Mouse (Mus musculus) intestine, embryonic 16.5 days (tissue): Measurements from ENCODE around the gene Nutm1. TPM values are rescaled to one million over a fixed set of nuclear protein-coding genes. Genes with fewer than 3 reads are reported as not detected.
"Not testable (repeated sequence)": the region's sequence is repeated elsewhere in the genome, so short reads cannot be mapped to it uniquely, and the experiment has no call there.

Source experiments
- ATAC-seq: fragments of 200-750 bp; cut with Nextera tagmentation; 2 replicates; pipeline ENCODE4 v1.8.0; 2017; ENCODE audit warnings: moderate TSS enrichment, moderate library complexity
- H3K27ac ChIP-seq: fragments of 300-500 bp; sonication (generic); 2 replicates; pipeline ENCODE4 v1.5.1; 2014; ENCODE audit warnings: mild to moderate bottlenecking, low read length
- H3K27me3 ChIP-seq: fragments of 300-500 bp; sonication (generic); replicated peaks from 2 replicates; pipeline ENCODE4 v1.6.1; 2014; ENCODE audit warnings: low read length, control low read depth, mixed read lengths; ENCODE audit not compliant: control insufficient read depth, insufficient read depth
- H3K36me3 ChIP-seq: fragments of 300-500 bp; sonication (generic); 2 replicates; pipeline ENCODE4 v1.6.1; 2014; ENCODE audit warnings: low read length, control low read depth; ENCODE audit not compliant: control insufficient read depth, insufficient read depth
- H3K4me1 ChIP-seq: fragments of 300-500 bp; sonication (generic); 2 replicates; pipeline ENCODE4 v1.6.1; 2014; ENCODE audit warnings: low read length, control low read depth, mixed read lengths; ENCODE audit not compliant: control insufficient read depth, insufficient read depth
- H3K4me2 ChIP-seq: fragments of 300-500 bp; sonication (generic); 2 replicates; pipeline ENCODE4 v1.6.1; 2014; ENCODE audit warnings: low read depth, low read length, control low read depth
- H3K4me3 ChIP-seq: fragments of 300-500 bp; sonication (generic); 2 replicates; pipeline ENCODE4 v1.5.1; 2014; ENCODE audit warnings: mild to moderate bottlenecking, low read length
- H3K9ac ChIP-seq: fragments of 300-500 bp; sonication (generic); 2 replicates; pipeline ENCODE4 v1.6.1; 2014; ENCODE audit warnings: low read depth, low read length
- H3K9me3 ChIP-seq: fragments of 300-500 bp; sonication (generic); 2 replicates; pipeline ENCODE4 v1.6.1; 2016; ENCODE audit warnings: low read length, control low read depth; ENCODE audit not compliant: control insufficient read depth
- WGBS: fragments of 180-500 bp; shearing (Covaris S2); extraction: QIAGEN DNeasy Blood & Tissue Kit; methylation state at CpG from one replicate; pipeline ENCODE4 v1.1.7; 2014; 5-methylcytosine and 5-hydroxymethylcytosine counted together
- polyA plus RNA-seq: library from polyadenylated mRNA; unstranded; fragments of >200 nt; fragmentation: Nextera tagmentation; extraction: Ambion mirVana; gene quantifications from 2 replicates; pipeline ENCODE4 v1.2.1, GENCODE M21; 2015

The Nutm1 gene
- polyA plus RNA-seq, result 0.04 TPM in 1 of 2 replicates, not detected in the other

DNA sequence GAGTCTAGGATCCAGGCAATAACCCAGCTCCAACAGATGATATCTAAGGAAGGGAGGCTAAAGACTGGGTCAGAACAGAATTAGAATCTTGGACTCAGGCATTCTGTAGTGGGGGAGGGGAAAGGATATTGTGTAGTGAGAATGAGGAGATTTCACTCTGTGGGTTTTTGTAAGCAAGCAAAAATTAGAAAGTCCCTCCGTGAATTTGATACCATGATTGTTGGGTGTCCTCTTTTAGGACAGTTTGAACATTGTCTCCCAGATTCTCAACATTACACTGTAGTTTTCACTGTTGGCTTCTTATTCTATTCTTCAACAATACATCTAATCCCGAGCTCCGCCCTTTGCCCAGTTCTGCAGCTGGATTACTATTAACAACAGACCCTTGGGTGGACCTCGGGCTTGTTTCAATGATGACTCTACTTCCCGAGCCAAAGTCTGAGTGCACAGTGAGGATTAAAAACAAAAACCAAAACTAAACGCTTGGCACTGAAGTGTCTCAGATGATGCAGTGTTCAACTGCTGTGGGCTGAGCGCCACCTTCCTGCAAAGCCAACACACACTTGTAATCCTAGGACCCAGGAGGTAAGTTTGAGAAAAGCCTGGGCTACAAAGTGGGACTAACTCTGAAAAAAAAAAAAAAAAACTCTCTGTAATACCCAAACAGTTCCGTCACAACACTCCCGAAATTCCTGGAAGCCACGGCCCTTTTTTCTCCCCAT is at the start of gene Nutm1:
Gene Nutm1 (minus strand): TSS at position 51 of the 722 bp plus-strand sequence.
- ATAC-seq, result no peak
- Histone ChIP-seq H3K9me3 (no peaks in the 10 kb centered on the region), H3K27me3 (no peaks in the 10 kb centered on the region), H3K4me1 (peaks cover 7% of the 10 kb centered on the region), H3K4me3 (no peak within 1 kb of the TSS), H3K36me3 (no peaks in the 10 kb centered on the region), H3K4me2 (no peak within 1 kb of the TSS), H3K9ac (no peak within 1 kb of the TSS), H3K27ac (no peak within 1 kb of the TSS)
- WGBS, result 73% methylated on average over 10 of the region's 10 CpGs

DNA sequence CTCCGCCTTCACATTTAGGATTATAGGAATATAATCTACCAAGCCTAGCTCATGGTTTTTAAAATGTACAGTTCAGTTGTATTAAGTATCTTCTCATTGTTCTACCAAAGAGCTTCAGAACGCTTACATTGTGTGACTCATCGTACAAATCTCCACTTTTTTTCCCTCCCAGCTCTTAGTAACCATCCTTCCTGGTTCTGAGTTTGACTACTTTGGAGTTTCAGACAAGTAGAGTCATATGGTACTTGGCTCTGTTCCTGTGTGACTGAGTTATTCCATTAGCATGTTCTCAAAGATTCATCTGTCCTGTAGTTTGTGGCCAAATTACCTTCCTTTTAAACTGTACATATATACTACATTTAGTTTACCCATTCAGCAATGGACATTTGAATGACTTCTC is 49.6 kb upstream of the Nutm1 start:
- Histone ChIP-seq H3K27ac (no peak overlapping the region), H3K27me3 (no peaks in the 10 kb centered on the region), H3K4me3 (no peak overlapping the region), H3K4me2 (no peak overlapping the region), H3K36me3 (no peaks in the 10 kb centered on the region), H3K9ac (no peak overlapping the region), H3K4me1 (peaks cover 5% of the 10 kb centered on the region; the same call in 1 of the 2 replicates), H3K9me3 (no peaks in the 10 kb centered on the region)
- 83% methylated on average over 3 of the region's 3 CpGs for WGBS
- ATAC-seq, result no peak

DNA sequence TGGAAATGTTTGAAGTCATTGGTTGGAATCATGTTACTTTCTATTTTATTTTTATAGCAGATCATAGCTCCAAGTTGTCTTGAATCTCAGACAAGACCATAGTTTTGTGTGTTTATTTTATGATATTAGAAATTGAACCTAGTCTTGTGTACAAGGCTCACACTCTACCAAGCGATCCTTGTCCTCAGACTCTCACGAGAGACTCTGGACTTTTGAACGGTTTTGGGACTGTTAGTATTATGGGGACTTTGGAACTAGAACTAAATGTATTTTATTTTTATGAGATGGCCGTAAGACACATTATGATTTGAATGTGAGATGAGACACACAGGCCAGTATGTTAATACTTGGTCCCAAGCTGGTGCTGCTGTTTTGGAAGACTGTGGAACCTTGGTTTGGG is 39.1 kb upstream of the Nutm1 start:
- peak; percentile 73 for ATAC-seq
- peaks cover 3% of the 10 kb centered on the region; the same call in 1 of the 2 replicates for H3K4me1 ChIP-seq
- H3K9ac ChIP-seq, result no peak overlapping the region
- no peak overlapping the region for H3K27ac ChIP-seq
- H3K4me3 ChIP-seq, result no peak overlapping the region
- WGBS, result 71% methylated on average over 4 of the region's 4 CpGs
- H3K4me2 ChIP-seq, result no peak overlapping the region
- no peaks in the 10 kb centered on the region for H3K36me3 ChIP-seq
- H3K9me3 ChIP-seq, result no peaks in the 10 kb centered on the region
- H3K27me3 ChIP-seq, result no peaks in the 10 kb centered on the region

DNA sequence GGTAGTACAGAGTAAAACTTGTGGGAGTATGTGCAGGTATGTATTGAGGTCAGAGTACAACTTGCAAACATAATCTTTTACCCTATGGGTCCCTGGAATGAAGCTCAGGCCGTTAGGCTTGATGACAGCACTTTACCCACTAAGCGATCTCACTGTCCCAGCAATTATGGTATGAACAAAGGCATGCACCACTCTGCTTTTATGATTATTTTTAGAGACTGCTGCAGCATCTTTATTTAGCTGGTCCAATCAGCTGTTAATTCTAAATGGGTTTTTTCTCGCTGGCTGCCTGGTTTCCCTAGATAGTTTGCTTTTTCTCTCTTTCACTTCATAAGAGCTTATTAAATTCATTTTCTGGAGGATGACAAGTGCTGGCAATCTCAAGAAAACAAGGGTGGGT is 37.1 kb upstream of the Nutm1 start:
- peak; percentile 25; the same call in 1 of the 2 replicates for ATAC-seq
- 64% methylated on average over 3 of the region's 3 CpGs for WGBS
- Histone ChIP-seq H3K27me3 (no peaks in the 10 kb centered on the region), H3K4me1 (peaks cover 3% of the 10 kb centered on the region; the same call in 1 of the 2 replicates), H3K9me3 (no peaks in the 10 kb centered on the region), H3K9ac (no peak overlapping the region), H3K4me2 (no peak overlapping the region), H3K27ac (no peak overlapping the region), H3K36me3 (no peaks in the 10 kb centered on the region), H3K4me3 (no peak overlapping the region)

DNA sequence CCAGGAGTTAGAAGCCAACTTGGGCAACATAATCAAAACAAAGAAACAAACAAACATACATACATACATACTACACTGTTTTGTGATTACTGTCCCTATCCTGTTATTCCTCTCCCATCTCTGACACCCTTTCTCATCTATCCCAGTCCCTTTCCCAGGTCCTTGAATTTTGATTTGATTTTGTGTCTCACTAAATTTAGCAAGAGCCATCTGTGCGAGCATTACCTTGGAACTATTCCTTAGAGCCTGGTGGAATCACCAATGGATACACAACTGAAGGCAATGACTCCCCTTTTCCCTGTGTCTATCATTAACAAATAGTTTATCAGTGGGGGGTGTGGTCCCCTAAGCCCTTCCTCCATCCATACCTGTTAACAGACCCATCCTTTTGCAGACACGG is 33.7 kb upstream of the Nutm1 start:
- no peak for ATAC-seq
- 89% methylated on average over 2 of the region's 2 CpGs for WGBS

DNA sequence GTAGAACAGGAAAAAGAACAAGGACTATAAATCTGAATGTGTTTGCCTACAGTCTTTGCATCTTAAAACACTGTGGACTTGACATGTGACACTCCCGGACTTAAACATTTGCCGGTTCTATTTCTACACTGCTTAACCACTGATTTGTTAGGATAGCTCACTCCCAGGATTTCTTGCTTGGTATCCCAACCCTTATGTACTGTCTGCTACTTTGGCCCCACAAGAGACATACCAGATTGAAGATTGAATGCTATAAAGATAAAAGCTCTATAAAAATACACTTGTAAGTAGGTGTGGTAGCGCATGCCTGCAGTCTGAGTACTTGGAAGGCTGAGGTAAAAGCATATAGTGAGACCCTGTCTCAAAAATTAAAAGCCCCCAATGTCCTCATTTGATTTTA is 30.4 kb upstream of the Nutm1 start:
- peak; percentile 80 for ATAC-seq
- no peak overlapping the region for H3K4me3 ChIP-seq

More for the DNA sequence above, 33.7 kb upstream of the Nutm1 start:
- Histone ChIP-seq H3K4me1 (no peaks in the 10 kb centered on the region), H3K9ac (no peak overlapping the region), H3K4me3 (no peak overlapping the region), H3K36me3 (no peaks in the 10 kb centered on the region), H3K9me3 (no peaks in the 10 kb centered on the region), H3K4me2 (no peak overlapping the region), H3K27ac (no peak overlapping the region), H3K27me3 (no peaks in the 10 kb centered on the region)

DNA sequence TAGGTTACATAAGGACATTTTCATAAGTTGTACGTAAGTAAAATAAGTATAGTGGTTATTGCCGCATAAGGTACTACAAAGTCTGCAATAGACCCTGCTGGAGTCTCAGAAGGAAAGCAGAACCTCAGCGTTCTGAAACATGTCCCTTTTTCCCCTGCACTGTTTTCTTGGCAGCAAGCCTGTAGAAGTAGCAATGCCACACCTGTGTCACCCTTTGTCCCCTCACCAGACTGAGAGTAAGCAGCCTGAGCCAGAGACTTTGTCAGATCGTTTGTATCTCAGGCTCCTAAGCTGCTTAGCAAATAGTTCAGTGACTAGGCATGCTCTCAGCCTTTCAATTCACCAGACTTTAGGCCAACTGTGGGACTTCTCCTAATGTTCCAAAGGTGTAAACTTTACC is 28.0 kb upstream of the Nutm1 start:
- no peaks in the 10 kb centered on the region for H3K27me3 ChIP-seq
- no peaks in the 10 kb centered on the region for H3K36me3 ChIP-seq
- 59% methylated on average over 4 of the region's 4 CpGs for WGBS
- no peaks in the 10 kb centered on the region for H3K9me3 ChIP-seq
- H3K4me1 ChIP-seq, result peaks cover 3% of the 10 kb centered on the region; the same call in 1 of the 2 replicates
- H3K4me3 ChIP-seq, result no peak overlapping the region
- ATAC-seq, result peak; percentile 73
- H3K9ac ChIP-seq, result no peak overlapping the region
- H3K27ac ChIP-seq, result peak overlapping the region; percentile 62
- H3K4me2 ChIP-seq, result no peak overlapping the region

More for the DNA sequence above, 30.4 kb upstream of the Nutm1 start:
- WGBS, result 53% methylated on average over 3 of the region's 3 CpGs
- H3K4me1 ChIP-seq, result no peaks in the 10 kb centered on the region
- no peaks in the 10 kb centered on the region for H3K27me3 ChIP-seq
- H3K36me3 ChIP-seq, result no peaks in the 10 kb centered on the region
- no peaks in the 10 kb centered on the region for H3K9me3 ChIP-seq
- no peak overlapping the region for H3K9ac ChIP-seq
- no peak overlapping the region for H3K4me2 ChIP-seq
- peak overlapping the region; percentile 83 for H3K27ac ChIP-seq

DNA sequence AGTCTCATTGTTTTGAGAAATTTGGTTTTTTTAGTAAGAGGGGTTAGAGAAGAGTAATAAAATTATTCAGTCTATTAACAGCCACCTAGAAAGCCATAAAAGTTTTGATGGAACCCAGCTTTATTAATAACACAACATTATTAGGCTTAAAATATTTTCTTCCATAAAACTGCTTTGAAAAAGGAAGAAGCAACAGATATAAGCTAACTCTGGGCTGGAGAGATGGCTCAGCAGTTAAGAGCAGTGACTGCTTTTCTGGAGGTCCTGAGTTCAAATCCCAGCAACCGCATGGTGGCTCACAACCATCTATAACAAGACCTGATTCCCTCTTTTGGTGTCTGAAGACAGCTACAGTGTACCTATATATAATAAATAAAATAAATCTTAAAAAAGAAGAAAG is 27.0 kb upstream of the Nutm1 start:
- ATAC-seq, result not testable (repeated sequence)

DNA sequence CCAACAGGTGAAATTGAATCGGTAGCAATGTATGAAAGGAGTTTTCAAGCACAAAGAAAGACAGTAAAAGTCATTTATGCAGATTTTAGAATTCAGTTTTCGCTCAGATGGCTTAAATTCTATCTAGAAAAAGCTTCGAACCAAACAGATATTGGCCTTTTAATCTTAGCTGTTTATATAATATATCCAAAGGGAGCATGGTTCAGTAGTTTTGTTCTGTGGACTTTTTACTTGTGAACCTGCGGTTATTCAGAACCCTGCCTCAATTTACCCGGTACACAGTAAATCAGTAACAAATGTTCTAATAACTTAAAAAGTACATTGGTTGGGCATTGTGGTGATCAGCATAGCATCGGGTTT is 25.9 kb upstream of the Nutm1 start:
- 47% methylated on average over 6 of the region's 6 CpGs for WGBS
- H3K4me1 ChIP-seq, result peaks cover 3% of the 10 kb centered on the region; the same call in 1 of the 2 replicates
- H3K27ac ChIP-seq, result no peak overlapping the region
- peak overlapping the region; percentile 78; the same call in 1 of the 2 replicates for H3K9ac ChIP-seq
- H3K9me3 ChIP-seq, result no peaks in the 10 kb centered on the region
- no peak for ATAC-seq
- H3K36me3 ChIP-seq, result no peaks in the 10 kb centered on the region
- no peaks in the 10 kb centered on the region for H3K27me3 ChIP-seq
- peak overlapping the region; percentile 77 for H3K4me2 ChIP-seq
- peak overlapping the region; percentile 69 for H3K4me3 ChIP-seq

More for the DNA sequence above, 27.0 kb upstream of the Nutm1 start:
- not testable (repeated sequence) for H3K9ac ChIP-seq, H3K4me3 ChIP-seq, H3K36me3 ChIP-seq, H3K4me2 ChIP-seq, H3K27ac ChIP-seq, H3K9me3 ChIP-seq, H3K27me3 ChIP-seq, H3K4me1 ChIP-seq
- 93% methylated on average over 1 of the region's 1 CpGs for WGBS
